Mouse (Mus musculus): ENCODE data around the gene Wnt5a.

Wnt5a gene

DNA sequence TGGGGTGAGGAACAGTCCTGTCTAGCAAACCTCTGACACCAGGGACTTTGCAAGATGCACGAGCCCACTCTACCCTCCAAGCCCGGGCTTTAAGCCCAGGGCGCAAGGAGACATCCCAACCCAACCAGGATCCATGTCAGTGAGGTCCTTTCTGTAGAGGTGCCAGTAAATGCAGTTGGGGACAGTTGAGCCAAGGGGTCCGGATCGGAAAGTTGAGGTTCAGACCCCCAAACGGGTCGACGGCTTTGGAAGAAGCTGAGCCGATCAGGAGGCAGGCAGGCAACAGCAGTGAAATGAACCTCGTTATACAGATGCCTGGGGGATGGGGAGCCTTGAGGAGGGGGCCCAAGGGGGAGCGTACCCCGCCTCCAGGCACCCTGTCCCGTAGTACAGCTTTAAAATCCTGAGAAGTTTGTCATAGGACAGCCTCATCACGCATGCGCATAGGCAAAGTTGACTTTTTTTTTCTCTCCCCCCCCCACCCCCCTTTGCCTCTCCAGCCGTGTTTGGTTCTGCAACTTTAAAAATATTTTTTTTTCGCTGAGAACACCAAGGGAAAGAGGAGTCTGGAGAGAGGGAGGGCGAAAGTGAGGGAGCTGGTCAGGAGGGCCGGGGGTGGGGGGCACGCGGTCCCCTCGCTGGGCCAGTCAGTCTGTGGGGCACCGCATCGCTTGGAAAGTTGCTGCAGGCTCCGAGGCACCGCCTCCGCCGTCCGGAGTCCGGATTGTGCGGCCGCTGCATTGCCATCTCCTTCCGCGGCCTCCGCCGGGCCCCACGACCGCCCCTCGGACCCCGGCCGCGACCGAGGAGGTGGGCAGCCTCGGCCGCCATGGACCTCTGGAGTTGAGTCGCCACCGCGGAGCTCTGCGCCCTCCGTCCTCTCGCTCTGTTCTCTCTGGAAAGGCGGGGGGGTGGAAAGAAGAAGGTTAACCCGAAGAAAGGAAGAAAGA is at the start of gene Wnt5a:
TSS of gene Wnt5a (plus strand) at position 650 of the 950 bp plus-strand sequence.
- peak; percentile 26 for DNase-seq

DNA sequence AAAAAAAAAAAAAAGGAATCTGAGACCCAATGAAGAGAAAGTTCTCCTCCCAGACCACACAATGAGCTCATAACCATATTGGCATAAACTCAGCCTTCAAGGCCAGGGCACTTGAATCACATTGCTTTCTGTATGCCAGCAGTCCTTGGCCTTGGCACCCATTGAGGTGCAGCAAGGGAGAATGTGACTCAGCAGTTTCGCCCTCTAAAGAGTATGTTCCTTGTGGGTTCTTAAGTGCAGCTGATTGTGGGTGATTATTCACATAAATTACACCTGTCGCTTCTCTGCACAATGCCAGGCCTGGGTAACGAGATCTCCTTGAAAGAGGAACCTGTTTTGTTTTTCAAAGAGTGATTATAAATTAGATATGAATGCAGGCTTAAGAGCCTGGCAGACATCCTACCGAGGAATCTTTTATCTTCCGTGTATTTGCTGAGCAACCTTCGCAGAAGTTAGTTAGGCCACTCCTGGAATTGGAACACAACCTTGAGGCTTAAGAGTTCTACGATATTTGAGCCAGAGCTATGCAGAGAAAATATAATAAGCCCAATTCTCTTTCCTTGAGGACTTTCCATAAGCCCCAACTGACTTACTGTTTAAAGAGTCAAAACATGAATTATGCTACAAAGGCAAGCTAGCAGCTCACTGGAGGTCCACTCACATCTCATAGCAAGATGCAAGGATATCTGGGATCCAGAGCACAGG is 48.0 kb upstream of the Wnt5a start:
- peak; percentile 41 for DNase-seq

DNA sequence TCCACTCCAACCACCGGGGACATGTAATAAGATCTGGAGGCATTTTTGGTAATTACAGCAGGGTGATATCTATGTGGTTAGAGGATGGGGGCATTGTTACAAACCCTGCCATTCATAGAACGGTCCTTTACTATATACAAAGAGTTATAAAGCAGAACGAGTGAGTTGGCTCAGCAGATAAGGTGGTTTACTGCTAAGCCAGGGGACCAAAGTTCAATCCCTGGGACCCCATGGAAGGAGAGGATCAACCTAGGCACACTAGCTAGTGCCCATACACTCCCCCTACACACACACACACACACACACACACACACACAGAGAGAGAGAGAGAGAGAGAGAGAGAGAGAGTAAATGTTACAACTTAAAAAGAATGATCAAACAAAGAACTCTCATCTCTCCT is 47.1 kb upstream of the Wnt5a start:
- DNase-seq, result no peak

DNA sequence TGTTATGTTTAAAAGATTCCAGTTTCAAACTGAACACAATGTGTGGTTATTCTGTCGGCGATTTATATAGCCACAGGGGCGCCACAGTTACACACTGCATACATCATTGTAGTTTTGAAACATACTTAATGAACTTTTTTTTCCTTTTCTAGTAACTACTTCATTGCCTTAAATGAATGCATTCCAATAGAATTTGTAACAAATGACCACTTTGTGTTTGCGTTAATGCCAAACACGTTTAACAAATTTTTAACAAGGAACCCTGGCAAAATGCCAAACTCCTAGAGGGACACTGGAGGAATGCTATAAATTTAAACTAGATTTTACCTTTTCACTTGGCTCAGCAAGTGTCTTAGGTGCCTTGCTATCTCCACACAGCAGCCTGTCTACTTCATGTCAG is 36.6 kb upstream of the Wnt5a start:
- no peak for DNase-seq

DNA sequence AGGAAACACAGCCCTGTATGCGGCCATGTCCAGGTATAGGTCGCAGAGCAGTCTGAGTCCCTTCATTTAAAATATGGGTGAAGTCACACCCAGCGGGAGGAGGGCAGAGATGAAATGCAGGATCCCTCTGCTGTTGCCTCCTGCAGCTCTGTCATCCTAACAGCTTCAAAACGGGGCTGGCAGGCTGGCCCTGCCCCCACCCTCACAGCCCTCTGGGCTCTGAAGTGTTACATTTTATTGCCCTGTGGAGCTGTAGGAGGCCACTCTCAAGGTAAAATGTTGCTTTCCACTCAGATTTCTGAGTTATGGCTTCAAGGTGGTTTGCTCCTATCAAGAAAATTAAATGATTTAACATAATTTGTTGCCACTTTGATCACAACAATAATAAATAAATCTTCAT is 34.9 kb upstream of the Wnt5a start:
- no peak for DNase-seq

DNA sequence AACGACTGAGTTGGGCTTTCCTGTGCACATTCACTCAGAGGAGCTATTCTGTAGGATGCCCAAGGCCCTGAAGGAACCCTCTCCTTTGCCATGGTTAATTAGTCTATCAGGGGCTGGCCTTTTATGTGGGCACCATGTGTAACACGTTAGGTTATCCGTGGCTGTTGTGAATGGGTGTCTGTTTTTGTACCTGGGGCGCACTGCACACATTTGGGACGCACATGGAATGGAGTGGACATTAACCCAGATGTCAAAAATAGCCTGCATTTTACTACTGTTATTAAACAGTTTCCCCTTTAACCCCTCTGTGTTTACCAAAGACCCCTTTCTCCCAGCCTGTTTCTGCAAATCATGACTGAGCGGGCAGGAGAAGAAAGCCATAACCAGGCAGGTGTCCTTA is 34.3 kb upstream of the Wnt5a start:
- no peak for DNase-seq

DNA sequence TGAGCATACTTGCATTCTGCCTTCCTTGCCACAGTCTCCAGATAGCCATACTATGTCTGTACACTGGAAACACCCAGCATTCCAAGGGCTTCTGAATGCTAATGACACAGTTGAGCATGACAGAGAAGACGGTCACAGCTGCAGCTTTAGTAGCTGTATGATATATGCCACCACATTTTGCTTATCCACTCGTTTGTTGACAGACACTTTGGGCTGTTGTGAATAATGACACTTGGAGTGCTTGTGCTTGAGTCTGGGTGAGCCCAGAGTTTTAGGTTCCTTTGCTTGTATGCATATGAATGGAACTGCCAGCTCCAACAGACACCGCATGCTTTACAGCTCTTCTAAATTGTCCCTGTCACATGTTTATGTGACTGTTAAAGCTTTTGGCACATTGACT is 29.5 kb upstream of the Wnt5a start:
- DNase-seq, result no peak

DNA sequence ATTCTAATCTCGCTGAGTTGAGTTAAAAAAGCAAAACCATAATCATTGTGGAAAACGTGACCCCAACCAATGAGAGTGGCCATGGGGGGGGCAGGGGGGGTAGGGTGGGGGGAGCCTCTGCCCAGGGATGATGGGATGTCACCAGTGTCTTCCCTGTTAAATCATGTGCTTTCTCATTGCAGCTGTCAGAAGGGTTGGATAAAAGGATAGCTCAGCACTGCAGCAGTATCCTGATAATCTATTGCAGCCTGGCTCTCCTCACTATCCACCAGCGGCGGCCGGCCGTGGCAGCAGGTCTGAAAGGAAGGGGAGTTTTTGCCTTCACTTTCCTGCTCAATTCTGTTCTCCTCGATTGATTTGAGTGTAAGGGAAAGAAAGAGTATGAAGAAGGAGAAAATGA is 29.1 kb upstream of the Wnt5a start:
- no peak for DNase-seq

DNA sequence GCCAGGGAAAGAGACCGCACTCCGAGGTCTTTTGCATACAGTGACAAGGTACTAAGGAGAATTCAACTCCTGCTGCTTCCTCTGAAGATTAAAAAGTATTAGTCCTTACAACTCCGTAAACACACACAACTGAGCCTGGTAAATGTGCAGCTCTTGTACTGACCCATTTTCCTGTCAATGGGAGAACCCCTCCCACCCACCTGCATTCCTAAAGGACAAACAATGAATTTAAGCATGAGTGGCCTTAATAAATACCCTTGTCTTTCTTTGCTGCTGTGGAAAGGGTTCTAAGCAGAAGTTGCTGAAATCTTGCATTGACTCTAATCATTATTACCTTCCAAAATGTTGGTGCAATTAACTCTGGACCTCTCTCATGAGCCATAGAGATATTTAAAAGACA is 27.8 kb upstream of the Wnt5a start:
- DNase-seq, result no peak

DNA sequence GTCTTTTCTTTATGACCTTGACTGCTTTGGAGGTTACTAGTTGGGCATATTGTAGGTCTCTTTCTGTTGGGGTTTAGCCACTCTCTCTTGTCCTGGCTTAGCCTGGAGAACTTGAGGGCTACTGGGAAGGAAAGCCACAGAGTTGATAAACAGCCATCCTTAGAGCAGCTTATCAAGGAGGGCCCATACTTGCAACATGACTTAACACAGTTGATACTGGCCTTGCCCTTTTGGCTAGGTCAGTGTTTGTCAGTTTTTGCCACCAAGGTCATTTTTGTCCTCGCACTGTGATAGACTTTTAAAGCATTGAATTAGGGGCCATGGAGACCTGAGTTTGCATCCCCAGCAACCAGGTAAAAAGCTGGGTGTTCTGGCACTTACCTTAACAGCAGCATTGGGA is 23.7 kb upstream of the Wnt5a start:
- no peak for DNase-seq

DNA sequence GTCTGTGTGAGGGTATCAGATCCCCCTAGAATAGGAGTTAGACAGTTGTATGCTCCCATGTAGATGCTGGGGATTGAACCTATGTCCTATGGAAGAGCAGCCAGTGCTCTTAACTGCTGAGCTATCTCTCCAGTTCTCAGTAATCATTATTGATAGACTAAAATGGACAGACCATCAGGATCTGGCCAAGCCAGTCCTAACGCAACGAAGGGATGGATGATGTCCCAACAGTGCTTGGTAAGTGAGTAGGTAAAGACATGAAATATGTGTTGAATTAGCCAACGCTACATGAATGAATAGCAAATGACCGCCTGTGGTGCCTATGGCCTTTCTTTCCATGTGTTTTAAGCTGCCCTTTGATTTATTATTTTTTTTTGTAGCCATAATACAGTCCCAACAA is 10.7 kb upstream of the Wnt5a start:
- DNase-seq, result no peak

DNA sequence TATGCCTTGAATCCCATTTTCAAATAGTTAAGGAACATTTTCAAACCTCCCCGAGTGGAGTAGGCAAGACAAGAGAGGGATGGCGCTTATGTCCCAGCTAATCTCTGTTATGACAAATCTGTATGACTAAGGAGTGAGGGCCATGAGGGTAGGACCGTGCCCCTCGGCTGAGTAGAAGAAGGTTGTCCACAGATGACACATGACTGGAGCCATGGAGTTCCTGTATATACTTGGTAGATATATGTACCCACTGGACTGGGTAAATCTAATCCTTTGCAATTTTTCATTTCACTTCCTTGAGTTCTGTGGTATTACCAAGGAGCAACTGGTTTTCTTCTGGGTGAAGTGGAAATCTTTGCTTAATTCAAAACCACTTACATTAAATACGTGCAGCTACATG is 10.3 kb upstream of the Wnt5a start:
- DNase-seq, result no peak

DNA sequence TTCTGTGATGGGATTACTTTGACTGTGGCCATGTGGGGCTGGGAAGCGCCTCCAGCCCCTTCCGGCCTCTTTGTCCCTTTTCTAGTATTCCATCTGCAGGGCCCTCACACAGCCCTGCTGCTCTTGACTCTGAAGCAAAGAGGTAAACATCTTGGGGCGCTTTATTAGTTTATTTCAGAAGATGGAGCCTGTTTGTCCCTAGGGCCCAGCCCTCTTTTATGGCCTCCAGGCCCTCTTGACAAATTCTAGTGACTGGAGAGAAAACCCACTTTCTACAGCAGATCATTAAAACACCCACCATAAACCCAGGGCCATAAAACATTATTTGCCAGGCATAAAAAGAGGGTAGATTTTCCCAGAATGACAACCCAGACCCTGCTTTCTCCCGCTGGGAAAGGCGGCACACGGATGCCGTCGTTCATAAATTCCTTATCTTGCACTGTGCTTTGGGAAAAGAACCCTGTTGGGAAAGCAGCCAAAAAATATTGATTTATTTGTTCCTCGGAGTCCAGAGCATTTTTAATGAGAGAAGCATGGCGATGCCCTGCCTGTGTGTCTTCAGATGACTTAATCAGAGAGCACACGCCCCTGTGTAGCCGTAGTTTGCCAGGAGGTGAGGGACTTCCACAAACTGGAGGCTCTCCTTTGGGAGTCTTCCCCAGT is 3.2 kb upstream of the Wnt5a start:
- DNase-seq, result no peak

DNA sequence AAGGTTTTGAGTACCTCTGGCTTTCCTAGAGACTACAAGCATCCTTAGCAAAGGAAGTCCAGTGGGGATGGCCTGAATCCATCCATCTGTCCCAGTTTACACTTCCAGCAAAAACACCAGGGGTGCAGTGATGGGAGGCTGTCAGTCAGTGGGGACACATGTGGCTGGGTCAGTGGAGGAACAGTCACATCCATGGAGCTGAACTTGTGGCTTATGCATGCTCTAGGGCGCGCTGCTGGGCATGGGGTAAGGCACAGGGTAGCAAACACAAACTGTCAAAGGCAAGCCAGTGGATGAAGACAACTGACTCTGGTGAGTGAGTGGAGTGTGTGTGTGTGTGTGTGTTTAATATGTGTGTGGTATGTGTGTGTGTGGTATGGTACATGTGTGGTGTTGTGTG is 1.3 kb upstream of the Wnt5a start:
- DNase-seq, result no peak

DNA sequence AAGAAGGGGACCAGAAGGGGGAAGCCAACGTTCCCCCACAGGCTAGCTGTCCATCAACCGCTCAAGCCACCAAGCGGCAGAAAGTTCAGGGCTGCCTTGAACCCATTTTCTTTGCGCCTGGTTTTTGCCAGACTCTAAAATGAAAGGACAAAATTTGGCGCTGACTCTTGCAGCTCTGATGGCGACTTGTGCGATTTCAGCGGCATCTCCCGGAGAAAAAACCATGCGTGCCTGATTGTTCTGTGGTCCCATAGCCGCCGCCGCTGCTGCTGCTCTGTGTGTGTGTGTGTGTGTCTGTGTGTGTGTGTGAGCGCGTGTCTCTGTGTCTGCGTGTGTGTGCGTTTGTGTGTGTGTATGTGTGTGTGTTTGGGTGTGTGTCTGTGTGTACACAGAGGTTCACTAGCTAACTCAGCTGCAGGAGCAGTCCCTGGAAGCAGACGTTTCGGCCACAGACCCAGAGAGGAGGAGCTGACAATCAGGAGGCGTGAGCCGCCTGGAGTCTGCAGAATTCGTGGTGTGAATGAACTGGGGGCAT is 568 bp downstream of the Wnt5a start:
- peak; percentile 43 for DNase-seq

DNA sequence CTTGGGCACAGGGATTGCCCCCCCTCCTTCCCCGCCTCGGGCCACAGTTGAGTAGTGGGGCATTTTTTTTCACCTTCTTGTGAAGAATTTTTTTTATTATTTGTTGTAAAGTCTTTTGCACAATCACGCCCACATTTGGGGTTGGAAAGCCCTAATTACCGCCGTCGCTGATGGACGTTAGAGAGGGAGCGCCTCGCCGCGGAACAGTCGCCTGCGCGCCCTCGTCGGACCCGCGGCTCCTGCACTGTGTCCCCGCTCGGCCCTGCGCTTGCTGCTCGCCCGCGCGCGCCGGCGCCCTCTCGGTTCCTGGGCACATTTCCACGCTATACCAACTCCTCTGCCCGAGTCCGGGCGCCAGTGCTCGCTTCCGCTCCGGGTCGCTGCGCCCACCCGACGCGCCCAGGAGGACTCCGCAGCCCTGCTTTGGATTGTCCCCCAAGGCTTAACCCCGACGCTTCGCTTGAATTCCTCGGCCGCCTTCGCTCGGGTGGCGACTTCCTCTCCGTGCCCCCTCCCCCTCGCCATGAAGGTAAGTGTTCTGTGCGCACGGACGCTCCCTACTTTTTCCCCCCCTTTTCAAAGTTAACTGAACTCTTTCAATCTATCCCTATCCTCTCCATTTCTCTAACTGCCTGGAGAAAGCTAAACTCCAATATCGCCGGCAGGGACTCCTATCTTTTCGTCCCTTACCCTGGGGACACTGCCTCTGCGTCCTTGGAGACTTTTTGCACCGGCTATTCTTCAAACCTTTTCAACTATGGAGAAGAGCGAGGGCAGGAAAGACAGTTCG is 1.2 kb downstream of the Wnt5a start:
- peak; percentile 30 for DNase-seq

DNA sequence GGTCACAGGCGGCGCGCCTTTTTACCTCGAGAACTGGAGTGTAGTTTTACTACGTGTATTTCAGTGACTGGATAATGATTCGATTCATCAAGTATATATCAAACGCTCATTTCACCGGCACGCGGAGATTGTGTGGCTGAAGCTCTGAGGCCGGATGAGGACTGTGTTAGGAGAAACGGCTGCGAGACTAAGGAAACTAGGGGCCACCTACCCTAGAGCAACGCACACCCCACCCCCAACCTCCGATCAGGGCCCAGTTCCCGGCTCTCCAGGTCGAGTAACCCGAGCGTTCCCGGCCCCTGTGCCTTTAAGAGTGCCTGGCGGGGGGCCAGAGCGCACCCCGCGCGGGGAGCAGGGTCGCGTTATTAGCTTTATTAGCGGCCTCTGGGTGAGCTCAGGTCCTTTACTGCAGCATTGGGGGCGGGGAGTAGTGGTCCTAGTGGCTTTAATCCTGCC is 1.9 kb downstream of the Wnt5a start:
- DNase-seq, result peak; percentile 46

DNA sequence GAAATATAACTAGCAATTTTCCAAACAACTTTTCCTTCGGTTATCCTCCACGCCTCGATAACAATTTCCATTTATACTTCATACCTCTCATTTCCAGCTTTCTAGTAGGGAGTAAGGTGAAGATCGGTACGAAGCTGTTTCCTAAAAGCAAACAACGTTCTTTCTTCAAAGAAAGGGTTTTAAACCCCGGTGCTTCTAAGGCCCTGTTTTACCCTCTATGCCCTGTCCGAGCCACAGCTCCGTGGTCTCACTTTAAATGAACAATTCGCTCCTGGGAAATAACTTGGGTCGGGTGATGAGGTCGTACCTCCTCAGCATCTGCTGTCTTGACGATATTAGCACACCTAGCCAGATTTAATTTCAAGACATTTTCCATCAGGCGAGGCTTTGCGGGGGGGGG is 2.5 kb downstream of the Wnt5a start:
- no peak for DNase-seq

DNA sequence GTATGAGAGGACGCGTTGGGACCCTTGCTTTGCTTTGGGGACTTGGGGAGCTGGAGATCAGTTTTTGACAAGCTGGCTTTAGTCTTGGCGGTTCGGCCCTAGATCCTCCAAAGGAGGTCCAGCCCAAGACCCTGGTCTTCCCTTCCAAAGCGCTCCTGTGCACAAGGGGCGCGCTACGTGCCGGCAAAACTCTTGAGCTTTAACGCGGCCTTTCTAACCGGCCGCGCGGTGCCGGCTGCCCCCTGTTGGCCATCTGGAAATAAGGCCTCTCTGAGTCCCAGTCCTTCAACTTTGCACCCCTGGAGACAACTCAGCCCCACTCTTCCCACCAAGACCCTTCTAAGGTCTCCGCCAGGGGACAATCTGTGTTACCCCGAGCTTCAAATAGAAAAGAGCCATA is 2.9 kb downstream of the Wnt5a start:
- peak; percentile 56 for DNase-seq

DNA sequence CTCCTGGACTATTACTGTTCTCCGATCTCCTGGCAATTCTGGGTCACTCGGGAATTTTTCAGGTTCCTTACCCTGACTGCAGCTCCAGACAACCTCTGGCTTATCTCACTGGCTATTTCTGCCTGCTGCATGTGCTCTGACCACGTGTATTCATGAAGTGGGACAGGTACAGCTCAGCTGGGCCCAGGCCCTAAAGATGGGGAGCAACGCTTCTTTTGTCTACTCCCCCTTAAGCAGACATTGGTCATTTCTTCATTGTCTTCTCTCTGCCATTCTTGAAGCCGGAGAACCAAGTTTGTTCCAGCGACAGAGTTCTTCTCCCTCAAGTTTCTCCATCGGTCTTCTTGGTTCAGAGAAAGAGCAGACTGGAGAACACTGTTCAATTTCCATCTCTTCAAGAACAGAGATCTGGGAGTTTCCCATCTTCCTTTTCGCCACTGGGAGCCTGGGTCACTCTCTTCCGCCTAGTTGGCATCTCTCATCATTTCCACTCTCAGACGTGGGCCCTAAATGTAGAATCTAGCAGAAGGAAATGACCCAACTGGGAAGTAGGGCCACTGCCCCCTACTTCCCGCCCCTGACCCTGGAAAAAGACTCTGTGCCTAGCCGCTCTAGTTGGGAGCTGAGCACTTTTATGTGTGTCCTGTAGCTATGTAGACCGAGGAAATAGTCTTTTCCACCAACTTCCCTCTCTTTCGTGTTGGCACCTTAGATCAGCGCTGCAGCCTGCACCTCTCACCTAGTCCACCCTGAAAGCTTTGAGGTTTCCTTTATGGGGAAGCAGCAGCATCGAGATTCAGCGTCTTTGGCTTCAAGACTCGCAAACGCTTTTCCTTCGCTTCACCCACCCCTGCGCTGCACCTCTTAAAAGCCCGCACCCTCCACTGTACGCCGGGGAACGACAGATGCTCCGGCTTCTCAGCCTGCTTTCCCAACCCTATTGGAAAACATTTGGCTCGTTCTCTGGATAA is 4.0 kb downstream of the Wnt5a start:
- no peak for DNase-seq

All from kidney, adult 11 months (tissue).